Comparison of ENCODE assay signal across 17 mouse cellular contexts in genomic region chr15:61160666-61161065, GRCm38 (mm10).
DNase-seq lines count a peak whose midpoint lies in the region; ATAC-seq lines count a peak whose summit lies in the region.
"Had no signal": no experiment of that assay in that cellular context is flagged by ENCODE, and none has a peak within 500 bp of the region (broad histone marks: within the 10 kb centered on the region; RNA-seq: fewer than 3 reads in every experiment).

No protein-coding gene starts in this region.

- no peak overlapping the region for H3K9ac ChIP-seq in kidney, embryonic 15.5 days
- H3K9ac ChIP-seq: heart, embryonic 15.5 days; hindbrain, embryonic 13.5 days had no signal

- H3K36me3 ChIP-seq in kidney, embryonic 15.5 days, result no peaks in the 10 kb centered on the region
- H3K36me3 ChIP-seq: embryonic facial prominence, embryonic 10.5 days; heart, embryonic 15.5 days; hindbrain, embryonic 13.5 days had no signal

- H3K9me3 ChIP-seq in kidney, embryonic 15.5 days (replicated peaks), result no peaks in the 10 kb centered on the region
- H3K9me3 ChIP-seq: embryonic facial prominence, embryonic 10.5 days; heart, embryonic 15.5 days; hindbrain, embryonic 13.5 days had no signal

- H3K4me1 ChIP-seq in kidney, embryonic 15.5 days, result peaks cover 25% of the 10 kb centered on the region

- no peaks in the 10 kb centered on the region for H3K27me3 ChIP-seq in kidney, embryonic 15.5 days
- H3K27me3 ChIP-seq: CH12.LX; heart, embryonic 15.5 days had no signal

- no peak for ATAC-seq in kidney, embryonic 15.5 days (replicated peaks; ENCODE audit: low FRiP score)
- ATAC-seq: forebrain, embryonic 14.5 days; hindbrain, postnatal 0 days had no signal

- H3K4me3 ChIP-seq in kidney, embryonic 15.5 days (replicated peaks), result no peak overlapping the region
- H3K4me3 ChIP-seq: embryonic facial prominence, embryonic 10.5 days; heart, embryonic 15.5 days; hindbrain, embryonic 13.5 days had no signal

- DNase-seq in adrenal gland, adult 8-10 months, result peak; percentile 55
- no peak for DNase-seq in adrenal gland, postnatal 25 days
- no peak for DNase-seq in kidney, postnatal 10 days
- DNase-seq in ovary, adult 18-20 months (ENCODE audit: low spot score), result peak; percentile 25
- no peak for DNase-seq in ovary, postnatal 14 days (ENCODE audit: low spot score)
- no peak for DNase-seq in spleen, postnatal 4 days (ENCODE audit: low spot score in 2 of 2)
- DNase-seq: cerebellum, adult 2 months; cerebellum, postnatal 10 days; gastrocnemius, postnatal 36 days; heart, postnatal 14 days had no signal

- 0 out of 2 replicates have a peak overlapping the region, but pooled peaks have one; percentile 18 for H3K27ac ChIP-seq in kidney, embryonic 15.5 days
- H3K27ac ChIP-seq: embryonic facial prominence, embryonic 10.5 days; heart, embryonic 15.5 days; hindbrain, embryonic 13.5 days; hindbrain, postnatal 0 days had no signal

- 64% methylated on average over 1 of the region's 1 CpGs for WGBS in kidney, embryonic 15.5 days

- H3K4me2 ChIP-seq in kidney, embryonic 15.5 days, result no peak overlapping the region
- H3K4me2 ChIP-seq: heart, embryonic 15.5 days; hindbrain, embryonic 13.5 days had no signal

Comparison
In these comparisons a context has a peak if more than half of its experiments do, and no peak if none do; other contexts are left out.
1. DNase-seq: peak in adrenal gland, adult 8-10 months (single experiment) and ovary, adult 18-20 months (single experiment); none in adrenal gland, postnatal 25 days (single experiment), kidney, postnatal 10 days (single experiment), ovary, postnatal 14 days (single experiment) and spleen, postnatal 4 days (0 of 2).